Mouse (Mus musculus) liver, embryonic 14.5 days (tissue): Measurements from ENCODE around the gene Med26. TPM values are rescaled to one million over a fixed set of nuclear protein-coding genes. Genes with fewer than 3 reads are reported as not detected.

Experiments
- ATAC-seq: fragments of 200-750 bp; cut with Nextera tagmentation; 2 replicates; pipeline ENCODE4 v1.8.0; 2017; ENCODE audit warnings: moderate number of reproducible peaks, mild to moderate bottlenecking, moderate library complexity; ENCODE audit not compliant: insufficient read depth
- DNase-seq, 3 experiments: peaks; one replicate each; pipeline ENCODE4 v3.0.0-alpha.2; 2012 to 2013; ENCODE audit warnings: low read depth in 3 of 3, low spot score in 3 of 3
- H3K27ac ChIP-seq: fragments of 300-500 bp; sonication (generic); 2 replicates; pipeline ENCODE4 v1.5.1; 2014; ENCODE audit warnings: moderate library complexity, mild to moderate bottlenecking, control low read depth, inconsistent platforms
- H3K27me3 ChIP-seq: fragments of 300-500 bp; sonication (generic); 2 replicates; pipeline ENCODE4 v1.6.1; 2014; ENCODE audit warnings: mild to moderate bottlenecking, low read length, moderate library complexity; ENCODE audit not compliant: control insufficient read depth, insufficient read depth
- H3K36me3 ChIP-seq: fragments of 300-500 bp; sonication (generic); replicated peaks from 2 replicates; pipeline ENCODE4 v1.6.1; 2014; ENCODE audit warnings: low read depth; ENCODE audit not compliant: control insufficient read depth, insufficient read depth
- H3K4me1 ChIP-seq, 2 experiments: fragments of 200-500 bp in 1 of 2; fragments of 300-500 bp in 1 of 2; sonication (generic) in 1 of 2; replicated peaks; 2 replicates each; pipeline ENCODE4 v1.6.1; 2012 to 2014; ENCODE audit warnings: antibody characterized with exemption in 1 of 2, inconsistent platforms in 1 of 2, low read length in 1 of 2; ENCODE audit not compliant: control insufficient read depth in 2 of 2, insufficient read depth in 2 of 2
- H3K4me2 ChIP-seq: fragments of 300-500 bp; sonication (generic); 2 replicates; pipeline ENCODE4 v1.6.1; 2014; ENCODE audit warnings: low read depth, mild to moderate bottlenecking, control low read depth, moderate library complexity
- H3K4me3 ChIP-seq, 2 experiments: fragments of 200-500 bp in 1 of 2; fragments of 300-500 bp in 1 of 2; sonication (generic) in 1 of 2; 2 replicates each; pipeline ENCODE4 v1.5.1; 2012 to 2014; ENCODE audit warnings: low read depth in 2 of 2, low read length in 2 of 2, mild to moderate bottlenecking in 2 of 2, control low read depth in 1 of 2, inconsistent platforms in 1 of 2, moderate library complexity in 1 of 2; ENCODE audit not compliant: insufficient read depth in 1 of 2
- H3K9ac ChIP-seq: fragments of 300-500 bp; sonication (generic); replicated peaks from 2 replicates; pipeline ENCODE4 v1.6.1; 2014; ENCODE audit warnings: mild to moderate bottlenecking, control low read depth, moderate library complexity
- H3K9me3 ChIP-seq: fragments of 300-500 bp; sonication (generic); 2 replicates; pipeline ENCODE4 v1.6.1; 2016; ENCODE audit warnings: low read length, mixed read lengths; ENCODE audit not compliant: control insufficient read depth
- CTCF ChIP-seq: IDR thresholded peaks from 2 replicates; pipeline ENCODE4 v1.5.1; 2016; ENCODE audit warnings: antibody characterized with exemption, low read depth, control low read depth
- EP300 ChIP-seq: IDR thresholded peaks from 2 replicates; pipeline ENCODE4 v1.6.1; 2016; ENCODE audit warnings: antibody characterized with exemption, low read depth
- WGBS: fragments of 180-500 bp; shearing (Covaris S2); extraction: QIAGEN DNeasy Blood & Tissue Kit; methylation state at CpG from one replicate; pipeline ENCODE4 v1.1.7; 2014; ENCODE audit not compliant: insufficient replicate concordance; 5-methylcytosine and 5-hydroxymethylcytosine counted together
- polyA plus RNA-seq, 2 experiments: library from polyadenylated mRNA; depleted of rRNA in 1 of 2; stranded (reverse) in 1 of 2; unstranded in 1 of 2; fragments of >200 nt; fragmentation: Nextera tagmentation in 1 of 2; extraction: Ambion mirVana in 1 of 2; gene quantifications; 2 replicates each; pipeline versions ENCODE4 v1.2.1 to v1.2.3; 2012 to 2014

Med26 gene
- polyA plus RNA-seq, 2 experiments, result 4.6 to 6.2 TPM

DNA sequence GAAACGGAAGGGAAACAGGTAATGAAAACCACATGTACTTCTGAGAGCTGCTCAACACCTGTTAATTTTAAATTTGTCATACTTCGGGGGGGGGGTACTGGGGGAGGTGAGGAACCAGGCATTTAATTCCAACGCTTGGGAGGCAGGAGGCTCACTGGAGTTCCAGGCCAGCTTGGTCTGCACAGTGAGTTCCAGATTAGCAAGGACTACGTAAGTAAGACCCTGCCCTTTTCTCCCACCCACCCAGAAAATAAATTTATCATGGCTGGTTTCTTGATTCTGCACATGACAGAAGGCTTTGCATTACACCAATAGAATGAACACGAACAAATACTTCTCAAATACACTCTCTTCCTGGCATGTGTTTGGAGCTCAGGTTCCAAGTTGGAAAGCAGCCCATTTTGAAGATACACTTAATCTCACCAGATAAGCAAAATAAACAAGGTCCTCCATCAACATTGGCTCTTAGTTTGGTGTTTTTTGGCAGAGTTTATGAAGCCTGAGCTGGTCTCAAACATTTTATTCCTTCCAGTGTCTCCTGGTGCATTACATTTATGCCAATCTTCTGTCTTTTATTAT lies 1.3 kb upstream of the Med26 start:
- DNase-seq, result no peak
- H3K27ac ChIP-seq, result no peak overlapping the region
- H3K9ac ChIP-seq, result peak overlapping the region; percentile 73
- ATAC-seq, result no peak
- WGBS, result 12% methylated on average over 5 of the region's 5 CpGs
- H3K4me3 ChIP-seq, result peak overlapping the region; percentile 75 to 96
- H3K9me3 ChIP-seq, result no peaks in the 10 kb centered on the region
- peaks cover 13 to 14% of the 10 kb centered on the region in 2 experiments for H3K4me1 ChIP-seq
- TF ChIP-seq CTCF, result no peak
- no peak for TF ChIP-seq EP300
- peaks cover 3% of the 10 kb centered on the region for H3K36me3 ChIP-seq
- H3K27me3 ChIP-seq, result no peaks in the 10 kb centered on the region
- peak overlapping the region; percentile 97 for H3K4me2 ChIP-seq

DNA sequence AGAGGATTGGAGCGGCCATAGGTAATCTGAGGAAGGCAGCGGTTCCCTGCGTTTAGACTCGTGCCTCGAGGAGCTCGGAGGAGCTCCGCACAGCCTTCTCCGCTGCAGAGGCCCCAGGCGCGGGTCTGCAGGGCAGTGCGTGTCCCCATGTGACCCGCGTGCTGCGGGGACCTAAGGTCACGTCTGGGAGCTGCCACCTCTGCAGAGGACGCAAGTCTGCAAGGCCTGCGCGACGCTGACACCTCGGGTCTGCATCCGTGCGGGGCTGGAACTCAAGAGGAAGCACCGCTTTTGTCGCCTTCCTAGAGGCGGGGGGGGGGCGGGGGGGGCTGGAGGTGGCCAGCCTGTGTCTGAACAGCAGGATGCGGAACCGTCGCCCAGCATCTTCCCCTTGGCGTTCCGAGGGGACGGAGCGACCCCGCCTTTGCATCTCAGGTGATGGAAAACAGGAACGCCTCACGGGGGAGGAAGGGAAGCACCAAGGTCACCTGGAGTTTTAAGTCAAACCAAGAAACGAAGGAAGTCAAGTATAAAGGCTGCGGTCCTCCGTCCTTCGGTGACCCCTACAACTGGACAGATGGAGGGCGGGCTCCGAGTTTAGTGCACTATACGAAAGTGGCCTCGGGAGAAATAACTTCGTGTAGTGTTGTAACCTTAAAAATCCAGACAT lies 709 bp upstream of the Med26 start:
- DNase-seq (no peak), ATAC-seq (peak; percentile 54)
- WGBS, result under 1% methylated on average over 45 of the region's 45 CpGs
- Histone ChIP-seq H3K4me1 (peaks cover 13 to 14% of the 10 kb centered on the region in 2 experiments), H3K4me2 (peak overlapping the region; percentile 97), H3K4me3 (peak overlapping the region; percentile 75 to 96), H3K27me3 (no peaks in the 10 kb centered on the region), H3K9ac (peak overlapping the region; percentile 73), H3K27ac (peak overlapping the region; percentile 70), H3K9me3 (no peaks in the 10 kb centered on the region), H3K36me3 (peaks cover 5% of the 10 kb centered on the region)
- TF ChIP-seq CTCF (no peak), EP300 (no peak)

- TF ChIP-seq CTCF (no peak), EP300 (no peak)
- ATAC-seq (0 out of 2 replicates have a peak, but pooled peaks have one; percentile 1), DNase-seq (no peak)
- H3K9ac ChIP-seq, result peak overlapping the region; percentile 99
- WGBS, result 1% methylated on average over 27 of the region's 27 CpGs
- H3K9me3 ChIP-seq, result no peaks in the 10 kb centered on the region
- no peaks in the 10 kb centered on the region for H3K27me3 ChIP-seq
- H3K4me1 ChIP-seq, result peaks cover 13 to 14% of the 10 kb centered on the region in 2 experiments
- H3K36me3 ChIP-seq, result peaks cover 5% of the 10 kb centered on the region
- H3K4me3 ChIP-seq, result peak overlapping the region; percentile 93 to 96
- H3K27ac ChIP-seq, result peak overlapping the region; percentile 59
- H3K4me2 ChIP-seq, result peak overlapping the region; percentile 97
Observed at GRCm38 (mm10) chr8:72547122-72547801, 808 bp downstream of the Med26 start.

DNA sequence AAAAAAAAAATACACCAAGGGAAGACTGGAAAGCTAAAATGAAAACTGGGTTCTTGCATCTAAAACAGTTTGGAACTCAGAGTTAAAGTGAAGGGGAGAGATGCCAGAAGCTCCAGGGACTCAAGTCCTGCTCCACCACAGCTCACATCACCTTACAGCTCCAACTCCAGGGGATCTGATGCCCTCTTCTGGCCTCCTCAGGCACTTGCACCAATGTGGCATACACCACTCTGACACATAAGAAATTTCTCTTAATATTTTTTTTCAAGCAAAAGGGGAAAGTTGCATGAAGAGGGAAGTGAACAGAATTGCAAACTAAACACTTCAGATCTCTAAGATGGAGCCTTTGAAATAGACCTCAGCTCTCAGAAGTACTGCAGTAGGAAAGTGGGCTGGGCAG lies 8.8 kb downstream of the Med26 start:
- Histone ChIP-seq H3K4me3 (no peak overlapping the region), H3K27me3 (no peaks in the 10 kb centered on the region), H3K9ac (no peak overlapping the region), H3K27ac (no peak overlapping the region), H3K4me1 (no peaks in the 10 kb centered on the region), H3K36me3 (peaks cover 1% of the 10 kb centered on the region), H3K4me2 (no peak overlapping the region), H3K9me3 (no peaks in the 10 kb centered on the region)
- DNase-seq (no peak), ATAC-seq (no peak)
- TF ChIP-seq EP300 (no peak), CTCF (peak; percentile 61)

GRCm38 (mm10) chr8:72534888-72535287 lies 13.2 kb downstream of the Med26 start:
- no peak overlapping the region for H3K4me2 ChIP-seq
- WGBS, result 73% methylated on average over 3 of the region's 3 CpGs
- no peaks in the 10 kb centered on the region for H3K27me3 ChIP-seq
- DNase-seq, result no peak
- H3K27ac ChIP-seq, result no peak overlapping the region
- no peak for ATAC-seq
- TF ChIP-seq CTCF (no peak), EP300 (no peak)
- H3K9ac ChIP-seq, result no peak overlapping the region; the same call in 1 of the 2 replicates
- H3K9me3 ChIP-seq, result no peaks in the 10 kb centered on the region
- no peaks in the 10 kb centered on the region for H3K4me1 ChIP-seq
- H3K36me3 ChIP-seq, result no peaks in the 10 kb centered on the region
- H3K4me3 ChIP-seq, result no peak overlapping the region
